Mouse (Mus musculus) heart, postnatal 0 days (tissue): ENCODE measurements around the gene Pax5. TPM values are rescaled to one million over a fixed set of nuclear protein-coding genes. Genes with fewer than 3 reads are reported as not detected.

ENCODE experiments used
- ATAC-seq: fragments of 200-750 bp; cut with Nextera tagmentation; 2 replicates; pipeline ENCODE4 v1.8.0; 2017; ENCODE audit warnings: low read depth, moderate number of reproducible peaks, moderate library complexity; ENCODE audit not compliant: insufficient read depth
- DNase-seq: peaks from one replicate; pipeline ENCODE4 v3.0.0-alpha.2; 2016; ENCODE audit warnings: low spot score
- H3K27ac ChIP-seq: fragments of 300-500 bp; sonication (generic); 2 replicates; pipeline ENCODE4 v1.5.1; 2014; ENCODE audit warnings: low read depth, mild to moderate bottlenecking
- H3K27me3 ChIP-seq: fragments of 300-500 bp; sonication (generic); 2 replicates; pipeline ENCODE4 v1.6.1; 2014; ENCODE audit warnings: low read length, mixed read lengths; ENCODE audit not compliant: control insufficient read depth, insufficient read depth
- H3K36me3 ChIP-seq: fragments of 300-500 bp; sonication (generic); replicated peaks from 2 replicates; pipeline ENCODE4 v1.6.1; 2014; ENCODE audit warnings: low read length, mixed read lengths; ENCODE audit not compliant: control insufficient read depth, insufficient read depth
- H3K4me1 ChIP-seq: fragments of 300-500 bp; sonication (generic); 2 replicates; pipeline ENCODE4 v1.6.1; 2014; ENCODE audit warnings: antibody characterized with exemption; ENCODE audit not compliant: control insufficient read depth, insufficient read depth
- H3K4me2 ChIP-seq: fragments of 300-500 bp; sonication (generic); 2 replicates; pipeline ENCODE4 v1.6.1; 2014; ENCODE audit warnings: low read depth, mild to moderate bottlenecking, low read length, moderate library complexity
- H3K4me3 ChIP-seq: fragments of 300-500 bp; sonication (generic); 2 replicates; pipeline ENCODE4 v1.5.1; 2014; ENCODE audit warnings: low read depth, low read length
- H3K9ac ChIP-seq: fragments of 300-500 bp; sonication (generic); replicated peaks from 2 replicates; pipeline ENCODE4 v1.6.1; 2014; ENCODE audit warnings: low read depth, low read length, mixed read lengths
- H3K9me3 ChIP-seq: fragments of 300-500 bp; sonication (generic); replicated peaks from 2 replicates; pipeline ENCODE4 v1.6.1; 2016; ENCODE audit warnings: low read length; ENCODE audit not compliant: control insufficient read depth
- CTCF ChIP-seq: IDR thresholded peaks from 2 replicates; pipeline ENCODE4 v1.5.1; 2016; ENCODE audit warnings: antibody characterized with exemption, control low read depth, low read depth
- EP300 ChIP-seq: IDR thresholded peaks from 2 replicates; pipeline ENCODE4 v1.6.1; 2016; ENCODE audit warnings: antibody characterized with exemption, low read depth
- WGBS: fragments of 180-500 bp; shearing (Covaris S2); extraction: QIAGEN DNeasy Blood & Tissue Kit; methylation state at CpG from one replicate; pipeline ENCODE4 v1.1.7; 2014; 5-methylcytosine and 5-hydroxymethylcytosine counted together
- polyA plus RNA-seq: library from polyadenylated mRNA; unstranded; fragments of >200 nt; fragmentation: Nextera tagmentation; extraction: Ambion mirVana; gene quantifications from 2 replicates; pipeline ENCODE4 v1.2.1, GENCODE M21; 2015
- total RNA-seq: library from RNA; depleted of rRNA; stranded (reverse); fragments of >200 nt; gene quantifications from 2 replicates; pipeline ENCODE4 v1.2.3, GENCODE M21; 2014; ENCODE audit warnings: low replicate concordance

Gene Pax5
- total and polyA plus RNA-seq, 2 experiments from 2014 or later, result not detected

DNA sequence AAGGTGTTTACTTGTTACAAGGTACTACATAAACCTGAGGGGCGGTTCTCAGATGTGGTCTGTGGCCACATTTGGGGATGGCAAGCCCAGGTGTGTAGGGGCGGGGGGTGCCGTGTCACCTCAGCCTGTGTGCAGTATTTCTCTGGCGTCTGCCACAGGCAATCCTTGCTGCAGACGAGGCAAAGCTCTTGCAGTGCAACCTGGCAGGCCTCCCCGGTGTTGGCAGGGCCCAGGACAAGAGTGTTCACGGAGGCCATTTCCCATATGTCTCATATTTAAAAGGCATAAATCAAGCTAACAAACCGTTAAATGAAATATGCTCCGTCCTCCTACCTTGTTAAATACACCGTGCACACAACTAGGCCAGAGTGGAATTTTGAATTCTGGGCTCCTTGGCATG, 141.6 kb downstream of the Pax5 start:
- TF ChIP-seq CTCF (no peak), EP300 (no peak)
- Histone ChIP-seq H3K36me3 (no peaks in the 10 kb centered on the region), H3K4me2 (no peak overlapping the region), H3K9ac (no peak overlapping the region), H3K9me3 (no peaks in the 10 kb centered on the region), H3K27ac (no peak overlapping the region), H3K4me1 (no peaks in the 10 kb centered on the region), H3K27me3 (peaks cover 10% of the 10 kb centered on the region), H3K4me3 (no peak overlapping the region)
- DNase-seq, result no peak
- ATAC-seq, result no peak
- 79% methylated on average over 10 of the region's 10 CpGs for WGBS

DNA sequence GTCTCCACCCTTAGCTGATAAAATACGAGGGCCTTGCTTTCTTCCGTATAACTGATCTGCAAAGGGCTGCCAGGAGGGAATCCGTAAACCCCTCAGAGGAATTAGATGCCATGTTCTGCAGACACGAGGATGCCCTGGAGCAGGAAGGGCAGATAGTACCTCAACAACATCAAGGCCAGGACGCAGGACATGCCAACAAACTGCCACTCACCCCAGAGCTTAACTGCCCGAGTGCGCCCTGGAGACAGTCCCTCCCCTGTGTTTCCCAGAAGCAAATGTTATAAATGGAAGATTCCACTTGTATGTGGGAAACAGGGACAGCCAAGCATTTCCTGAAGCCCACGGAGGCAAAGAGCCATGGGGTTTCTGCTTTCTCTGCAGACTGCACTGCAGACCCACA, 143.9 kb downstream of the Pax5 start:
- no peaks in the 10 kb centered on the region for H3K36me3 ChIP-seq
- H3K9me3 ChIP-seq, result no peaks in the 10 kb centered on the region
- H3K4me2 ChIP-seq, result no peak overlapping the region
- WGBS, result 54% methylated on average over 8 of the region's 8 CpGs
- H3K4me3 ChIP-seq, result no peak overlapping the region
- DNase-seq, result no peak
- ATAC-seq, result no peak
- no peak overlapping the region for H3K27ac ChIP-seq
- peaks cover 14% of the 10 kb centered on the region for H3K27me3 ChIP-seq
- no peaks in the 10 kb centered on the region for H3K4me1 ChIP-seq
- no peak overlapping the region for H3K9ac ChIP-seq
- TF ChIP-seq CTCF (no peak), EP300 (no peak)

DNA sequence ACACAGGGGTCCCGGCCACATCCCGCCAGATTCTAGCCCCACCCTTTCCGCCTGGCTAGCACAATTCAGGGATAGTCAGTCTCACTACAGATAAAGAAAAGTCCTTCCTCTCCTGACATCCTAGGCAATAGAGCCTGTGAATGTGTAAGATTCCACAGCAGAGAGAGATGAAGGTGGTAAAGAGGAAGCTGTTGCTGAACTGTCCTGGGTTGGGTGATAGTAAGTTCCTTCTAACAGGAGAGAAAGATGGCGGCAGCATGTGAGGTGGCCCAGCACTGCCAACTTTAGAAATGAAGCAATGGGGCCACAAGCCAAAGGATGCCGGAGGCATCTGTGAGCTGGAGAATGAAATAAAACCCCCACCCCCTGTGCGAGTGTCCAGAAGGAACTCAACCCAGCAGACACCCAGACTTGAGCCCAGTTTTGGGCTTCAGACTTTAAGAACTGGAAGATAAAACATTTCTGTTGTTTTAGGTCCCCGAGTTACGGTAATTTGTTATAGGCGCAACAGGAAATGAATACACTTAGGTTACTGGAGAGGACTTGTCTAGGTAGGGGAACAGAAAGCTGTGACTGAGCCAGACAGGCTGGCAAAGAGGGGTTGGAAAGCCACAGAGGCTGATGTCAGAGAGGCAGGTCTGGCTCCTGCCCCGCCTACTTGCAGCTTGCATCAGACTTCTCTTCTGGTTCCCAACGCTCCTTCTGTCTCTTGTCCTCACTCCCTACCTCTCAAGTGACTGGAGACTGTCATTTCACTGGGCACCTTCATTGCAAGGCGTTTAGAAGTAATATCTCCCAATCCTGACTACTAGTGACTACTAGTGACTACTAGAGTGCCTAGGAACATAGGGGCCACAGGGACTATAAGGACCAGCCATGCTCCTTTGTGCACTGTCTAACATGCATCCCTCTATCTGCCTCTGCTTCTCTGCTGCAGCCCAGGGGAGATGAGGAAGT, 144.9 kb downstream of the Pax5 start:
- DNase-seq, result no peak
- WGBS, result 74% methylated on average over 12 of the region's 12 CpGs
- TF ChIP-seq CTCF (no peak), EP300 (no peak)
- Histone ChIP-seq H3K4me1 (no peaks in the 10 kb centered on the region), H3K36me3 (no peaks in the 10 kb centered on the region), H3K9ac (no peak overlapping the region), H3K27me3 (peaks cover 14% of the 10 kb centered on the region), H3K9me3 (no peaks in the 10 kb centered on the region), H3K4me2 (no peak overlapping the region), H3K4me3 (no peak overlapping the region), H3K27ac (no peak overlapping the region)
- ATAC-seq, result no peak

DNA sequence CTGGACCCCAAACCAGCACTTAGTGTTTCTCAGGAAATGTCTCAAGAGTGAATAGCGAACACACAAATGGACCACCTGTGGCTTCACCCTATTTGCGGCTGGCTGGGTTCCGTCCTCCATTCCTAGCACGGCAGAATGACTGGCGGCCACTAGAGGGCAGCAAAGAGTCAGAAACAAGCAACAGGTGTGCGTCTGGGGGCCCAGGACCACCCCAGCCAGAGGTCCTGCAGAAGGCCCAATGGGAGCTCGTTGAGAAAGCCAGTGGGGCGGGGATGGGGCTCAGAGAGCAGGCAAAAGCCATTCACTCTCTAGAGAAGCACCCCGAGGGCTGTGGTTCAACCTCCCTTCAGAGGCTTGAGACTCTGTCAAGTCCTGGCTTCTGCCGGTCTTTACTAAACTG, 145.7 kb downstream of the Pax5 start:
- TF ChIP-seq EP300, result no peak
- peak; percentile 83 for TF ChIP-seq CTCF
- peaks cover 14% of the 10 kb centered on the region for H3K27me3 ChIP-seq
- no peaks in the 10 kb centered on the region for H3K36me3 ChIP-seq
- no peak overlapping the region for H3K4me2 ChIP-seq
- H3K4me1 ChIP-seq, result no peaks in the 10 kb centered on the region
- H3K9me3 ChIP-seq, result no peaks in the 10 kb centered on the region
- DNase-seq, result peak; percentile 58
- 8% methylated on average over 10 of the region's 10 CpGs for WGBS
- no peak overlapping the region for H3K4me3 ChIP-seq
- H3K9ac ChIP-seq, result no peak overlapping the region
- no peak overlapping the region for H3K27ac ChIP-seq
- peak; percentile 24; the same call in 1 of the 2 replicates for ATAC-seq

DNA sequence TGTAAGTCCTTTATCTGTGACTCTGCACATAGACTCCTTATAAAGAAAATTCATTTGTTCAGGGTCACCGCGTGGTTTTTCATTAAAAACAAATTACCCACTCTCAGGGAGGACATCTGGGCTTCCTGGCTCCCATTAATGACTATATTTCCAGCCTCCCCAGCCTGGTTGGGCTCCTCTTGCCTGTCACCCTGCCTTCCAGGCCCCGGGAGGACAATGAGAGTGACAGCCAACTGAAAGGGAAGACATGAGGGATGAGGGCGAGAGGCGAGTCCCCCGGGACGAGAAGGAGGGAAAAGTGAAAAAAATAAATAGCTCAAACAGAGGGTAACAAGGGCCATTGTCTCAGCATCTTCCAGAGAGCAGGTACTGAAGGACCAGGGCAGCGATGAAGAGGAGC, 149.3 kb downstream of the Pax5 start:
- 66% methylated on average over 8 of the region's 8 CpGs for WGBS
- peaks cover 19% of the 10 kb centered on the region for H3K27me3 ChIP-seq

More for the DNA sequence above, 149.3 kb downstream of the Pax5 start:
- H3K36me3 ChIP-seq, result no peaks in the 10 kb centered on the region
- ATAC-seq (no peak), DNase-seq (no peak)
- no peak overlapping the region for H3K4me2 ChIP-seq
- no peak overlapping the region for H3K9ac ChIP-seq
- no peak overlapping the region for H3K4me3 ChIP-seq
- H3K27ac ChIP-seq, result no peak overlapping the region
- TF ChIP-seq EP300, result no peak
- no peak for TF ChIP-seq CTCF
- no peaks in the 10 kb centered on the region for H3K9me3 ChIP-seq
- no peaks in the 10 kb centered on the region for H3K4me1 ChIP-seq
